Mouse (Mus musculus): ENCODE measurements around the gene Rhbdd1. TPM values are rescaled to one million over a fixed set of nuclear protein-coding genes. Genes with fewer than 3 reads are reported as not detected.
A peak's percentile ranks its signal among the peaks of the same experiment; 100 is the strongest.

Rhbdd1 gene
- polyA plus RNA-seq, 1 experiment from 2014 or later: 11.2 TPM

DNA sequence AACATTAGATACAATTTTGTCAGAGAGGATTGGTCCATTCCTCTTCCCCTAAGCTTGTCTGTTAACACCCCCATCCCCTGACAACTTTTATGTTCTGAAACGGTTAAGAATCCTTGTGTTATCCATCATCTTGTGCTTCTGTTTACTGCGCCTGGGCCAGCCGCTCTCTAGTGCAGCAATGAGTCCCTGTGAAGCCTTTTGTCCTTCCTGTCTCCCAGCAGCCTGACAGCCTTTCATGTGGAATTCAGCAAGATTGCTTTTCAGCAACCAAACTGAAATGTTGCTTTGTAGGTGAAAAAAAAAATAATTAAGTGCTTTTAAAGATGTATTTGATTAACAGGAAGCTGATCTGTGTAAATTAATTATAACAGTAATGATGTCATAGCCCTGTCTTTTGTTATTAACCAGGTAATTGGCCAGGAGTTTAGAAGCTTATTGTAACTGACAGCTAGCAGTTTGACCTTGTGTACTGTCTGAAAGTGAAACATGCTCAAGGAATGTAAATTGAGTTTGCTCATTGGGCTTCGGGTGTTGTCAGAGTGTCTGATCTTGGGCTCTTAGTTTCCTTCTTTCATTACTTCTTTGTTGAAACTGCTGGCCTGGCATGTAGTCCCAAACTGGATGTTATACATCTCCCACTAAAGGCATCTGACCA lies 8.0 kb downstream of the Rhbdd1 start:
- no peak for ATAC-seq (ENCODE audit: low FRiP score, low TSS enrichment)
- no peaks in the 10 kb centered on the region for H3K27me3 ChIP-seq (ENCODE audit: insufficient read depth, low read length)
- WGBS: 28% methylated on average over 4 of the region's 4 CpGs

GRCm38 (mm10) chr1:82326120-82326519 lies 9.9 kb downstream of the Rhbdd1 start:
- no peak overlapping the region for H3K4me3 ChIP-seq (ENCODE audit: low read length)
- H3K9me3 ChIP-seq (ENCODE audit: low read length): no peaks in the 10 kb centered on the region
- H3K27ac ChIP-seq (ENCODE audit: low read length): no peak overlapping the region
- no peak overlapping the region for H3K9ac ChIP-seq (replicated peaks; ENCODE audit: low read length)
- no peak overlapping the region for H3K4me2 ChIP-seq (replicated peaks; ENCODE audit: low read depth, low read length)
- H3K27me3 ChIP-seq (ENCODE audit: insufficient read depth, low read length): no peaks in the 10 kb centered on the region
- H3K4me1 ChIP-seq (ENCODE audit: insufficient read depth, low read length): no peaks in the 10 kb centered on the region
- 86% methylated on average over 5 of the region's 5 CpGs for WGBS
- H3K36me3 ChIP-seq (ENCODE audit: insufficient read depth, low read length): no peaks in the 10 kb centered on the region
- ATAC-seq (ENCODE audit: low FRiP score, low TSS enrichment): no peak

More for the DNA sequence above, 8.0 kb downstream of the Rhbdd1 start:
- Histone ChIP-seq H3K9me3 (ENCODE audit: low read length) (no peaks in the 10 kb centered on the region), H3K4me1 (ENCODE audit: insufficient read depth, low read length) (no peaks in the 10 kb centered on the region), H3K36me3 (ENCODE audit: insufficient read depth, low read length) (no peaks in the 10 kb centered on the region), H3K4me2 (replicated peaks; ENCODE audit: low read depth, low read length) (no peak overlapping the region), H3K9ac (replicated peaks; ENCODE audit: low read length) (no peak overlapping the region), H3K27ac (ENCODE audit: low read length) (no peak overlapping the region), H3K4me3 (ENCODE audit: low read length) (no peak overlapping the region)

DNA sequence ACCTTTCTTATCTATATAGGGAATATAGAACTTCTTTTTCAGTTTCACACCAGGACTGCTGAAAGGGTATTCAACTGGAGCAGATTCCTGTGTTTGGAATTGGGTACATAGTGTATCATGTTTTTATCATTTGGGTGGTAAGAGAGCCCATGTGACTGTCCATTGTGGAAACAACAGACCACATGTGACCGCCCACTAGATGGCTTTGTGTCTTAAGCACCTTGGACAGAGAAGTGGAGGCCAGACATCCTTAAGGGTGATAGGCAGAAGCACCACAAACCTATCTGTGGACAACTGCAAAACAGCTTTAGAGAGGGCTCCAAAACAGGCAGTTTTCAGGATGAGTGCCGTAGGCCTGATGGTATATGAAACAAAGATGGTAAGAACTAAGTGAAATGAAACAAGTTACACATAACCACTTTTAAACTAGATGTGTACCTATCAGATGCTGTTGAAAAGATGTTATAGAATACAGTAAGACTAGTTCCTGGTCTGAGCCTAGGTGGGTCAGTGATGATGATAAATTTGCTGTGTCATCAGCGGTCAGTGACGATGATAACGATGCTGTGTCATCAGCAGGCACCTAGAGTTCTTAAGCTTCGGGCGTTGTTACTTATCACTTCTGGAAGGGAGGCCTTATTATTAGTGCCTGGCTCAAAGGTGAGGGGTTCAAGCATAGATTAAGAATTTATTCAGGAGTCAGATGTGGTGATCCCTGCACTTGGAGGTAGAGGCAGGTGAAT lies 12.0 kb downstream of the Rhbdd1 start:
- no peak overlapping the region for H3K4me2 ChIP-seq (replicated peaks; ENCODE audit: low read depth, low read length)
- H3K27me3 ChIP-seq (ENCODE audit: insufficient read depth, low read length): no peaks in the 10 kb centered on the region
- H3K4me3 ChIP-seq (ENCODE audit: low read length): no peak overlapping the region
- no peaks in the 10 kb centered on the region for H3K9me3 ChIP-seq (ENCODE audit: low read length)
- H3K36me3 ChIP-seq (ENCODE audit: insufficient read depth, low read length): no peaks in the 10 kb centered on the region
- H3K9ac ChIP-seq (replicated peaks; ENCODE audit: low read length): no peak overlapping the region
- no peak overlapping the region for H3K27ac ChIP-seq (ENCODE audit: low read length)
- no peak for ATAC-seq (ENCODE audit: low FRiP score, low TSS enrichment)
- no peaks in the 10 kb centered on the region for H3K4me1 ChIP-seq (ENCODE audit: insufficient read depth, low read length)
- WGBS: 96% methylated on average over 7 of the region's 7 CpGs

DNA sequence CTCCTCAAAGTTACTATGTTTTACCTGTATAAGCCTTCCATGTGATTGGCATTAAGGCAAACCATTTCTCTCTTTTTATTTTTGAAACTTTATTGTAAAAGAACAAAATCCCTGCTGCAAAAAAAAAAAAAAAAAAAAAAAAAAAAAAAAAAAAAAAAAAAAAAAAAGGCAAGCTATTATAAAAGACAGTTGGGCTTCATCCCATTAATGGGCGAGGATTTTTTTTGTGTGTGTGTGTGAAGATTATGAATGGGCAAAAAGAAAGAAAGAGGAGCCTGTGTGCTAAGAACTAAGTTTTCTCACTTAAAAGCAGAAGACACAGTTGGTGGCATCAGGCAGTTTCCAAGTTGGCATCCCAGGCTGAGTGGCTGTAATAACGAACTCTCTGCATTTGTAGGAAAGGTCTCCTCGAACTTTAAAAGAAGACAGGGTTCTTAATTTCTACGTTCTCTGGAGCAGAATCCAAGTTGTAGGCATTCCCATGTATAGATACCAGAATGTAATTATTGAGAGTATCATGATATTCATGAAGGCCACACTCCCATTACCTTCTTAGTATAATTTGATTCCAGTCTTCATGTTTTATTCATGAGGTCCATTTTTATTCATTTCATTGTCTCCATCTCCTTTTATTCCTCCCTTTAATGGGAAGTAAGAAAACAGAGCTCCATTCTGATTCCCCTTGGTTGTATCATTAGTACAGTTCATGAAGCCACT lies 13.1 kb downstream of the Rhbdd1 start:
- Histone ChIP-seq H3K4me2 (replicated peaks; ENCODE audit: low read depth, low read length) (no peak overlapping the region), H3K4me1 (ENCODE audit: insufficient read depth, low read length) (no peaks in the 10 kb centered on the region), H3K27ac (ENCODE audit: low read length) (no peak overlapping the region), H3K27me3 (ENCODE audit: insufficient read depth, low read length) (no peaks in the 10 kb centered on the region), H3K9me3 (ENCODE audit: low read length) (no peaks in the 10 kb centered on the region), H3K36me3 (ENCODE audit: insufficient read depth, low read length) (no peaks in the 10 kb centered on the region), H3K4me3 (ENCODE audit: low read length) (no peak overlapping the region), H3K9ac (replicated peaks; ENCODE audit: low read length) (no peak overlapping the region)
- no peak for ATAC-seq (ENCODE audit: low FRiP score, low TSS enrichment)
- 83% methylated on average over 4 of the region's 4 CpGs for WGBS

- Histone ChIP-seq H3K4me1 (ENCODE audit: insufficient read depth, low read length) (no peaks in the 10 kb centered on the region), H3K27me3 (ENCODE audit: insufficient read depth, low read length) (no peaks in the 10 kb centered on the region), H3K27ac (ENCODE audit: low read length) (no peak overlapping the region), H3K4me3 (ENCODE audit: low read length) (no peak overlapping the region), H3K9me3 (ENCODE audit: low read length) (no peaks in the 10 kb centered on the region), H3K36me3 (ENCODE audit: insufficient read depth, low read length) (no peaks in the 10 kb centered on the region), H3K9ac (replicated peaks; ENCODE audit: low read length) (no peak overlapping the region), H3K4me2 (replicated peaks; ENCODE audit: low read depth, low read length) (no peak overlapping the region)
- ATAC-seq (ENCODE audit: low FRiP score, low TSS enrichment): no peak
Measured at GRCm38 (mm10) chr1:82329954-82330247, 13.6 kb downstream of the Rhbdd1 start.

GRCm38 (mm10) chr1:82334506-82334905 lies 18.3 kb downstream of the Rhbdd1 start:
- Histone ChIP-seq H3K9ac (replicated peaks; ENCODE audit: low read length) (no peak overlapping the region), H3K4me3 (ENCODE audit: low read length) (no peak overlapping the region), H3K36me3 (ENCODE audit: insufficient read depth, low read length) (no peaks in the 10 kb centered on the region), H3K27me3 (ENCODE audit: insufficient read depth, low read length) (no peaks in the 10 kb centered on the region), H3K9me3 (ENCODE audit: low read length) (no peaks in the 10 kb centered on the region), H3K4me1 (ENCODE audit: insufficient read depth, low read length) (no peaks in the 10 kb centered on the region), H3K27ac (ENCODE audit: low read length) (no peak overlapping the region), H3K4me2 (replicated peaks; ENCODE audit: low read depth, low read length) (no peak overlapping the region)
- WGBS: 59% methylated on average over 3 of the region's 3 CpGs
- ATAC-seq (ENCODE audit: low FRiP score, low TSS enrichment): no peak

GRCm38 (mm10) chr1:82353089-82353488 lies 36.8 kb downstream of the Rhbdd1 start:
- WGBS: 96% methylated on average over 2 of the region's 2 CpGs
- H3K27ac ChIP-seq (ENCODE audit: low read length): no peak overlapping the region
- H3K4me3 ChIP-seq (ENCODE audit: low read length): no peak overlapping the region
- no peaks in the 10 kb centered on the region for H3K4me1 ChIP-seq (ENCODE audit: insufficient read depth, low read length)
- no peak overlapping the region for H3K9ac ChIP-seq (replicated peaks; ENCODE audit: low read length)
- no peak overlapping the region for H3K4me2 ChIP-seq (replicated peaks; ENCODE audit: low read depth, low read length)
- no peaks in the 10 kb centered on the region for H3K27me3 ChIP-seq (ENCODE audit: insufficient read depth, low read length)
- H3K9me3 ChIP-seq (ENCODE audit: low read length): no peaks in the 10 kb centered on the region
- no peaks in the 10 kb centered on the region for H3K36me3 ChIP-seq (ENCODE audit: insufficient read depth, low read length)
- no peak for ATAC-seq (ENCODE audit: low FRiP score, low TSS enrichment)

DNA sequence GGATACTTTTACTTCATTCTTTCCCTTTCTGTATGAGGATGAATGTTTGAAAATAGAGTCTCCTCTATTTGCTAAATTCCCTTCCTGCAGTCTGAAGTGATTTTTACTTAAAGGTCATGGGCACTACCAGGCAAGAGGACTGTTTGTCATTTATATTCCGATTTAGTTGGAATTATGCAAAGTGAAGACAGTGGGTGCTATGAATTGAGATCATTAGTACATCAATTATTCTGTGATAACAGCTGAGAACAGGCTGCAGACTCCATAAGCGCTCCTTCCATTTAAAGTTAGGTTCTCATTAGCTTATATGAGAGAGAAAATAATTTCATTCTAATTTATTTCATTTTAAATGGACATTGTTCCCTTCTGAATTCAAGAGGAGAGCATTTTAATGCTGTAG lies 37.5 kb downstream of the Rhbdd1 start:
- no peak overlapping the region for H3K9ac ChIP-seq (replicated peaks; ENCODE audit: low read length)
- H3K27me3 ChIP-seq (ENCODE audit: insufficient read depth, low read length): no peaks in the 10 kb centered on the region
- H3K9me3 ChIP-seq (ENCODE audit: low read length): no peaks in the 10 kb centered on the region
- ATAC-seq (ENCODE audit: low FRiP score, low TSS enrichment): no peak
- no peak overlapping the region for H3K4me3 ChIP-seq (ENCODE audit: low read length)
- WGBS: 84% methylated on average over 2 of the region's 2 CpGs
- no peaks in the 10 kb centered on the region for H3K4me1 ChIP-seq (ENCODE audit: insufficient read depth, low read length)
- no peak overlapping the region for H3K27ac ChIP-seq (ENCODE audit: low read length)
- H3K4me2 ChIP-seq (replicated peaks; ENCODE audit: low read depth, low read length): no peak overlapping the region
- H3K36me3 ChIP-seq (ENCODE audit: insufficient read depth, low read length): no peaks in the 10 kb centered on the region

GRCm38 (mm10) chr1:82358871-82359647 lies 42.8 kb downstream of the Rhbdd1 start:
- Histone ChIP-seq H3K4me2 (replicated peaks; ENCODE audit: low read depth, low read length) (peak overlapping the region; percentile 11; the same call in 1 of the 2 replicates), H3K27me3 (ENCODE audit: insufficient read depth, low read length) (no peaks in the 10 kb centered on the region), H3K4me1 (ENCODE audit: insufficient read depth, low read length) (0 out of 2 replicates have a peak, but pooled peaks cover 6% of the 10 kb centered on the region), H3K9me3 (ENCODE audit: low read length) (no peaks in the 10 kb centered on the region), H3K9ac (replicated peaks; ENCODE audit: low read length) (no peak overlapping the region), H3K36me3 (ENCODE audit: insufficient read depth, low read length) (no peaks in the 10 kb centered on the region), H3K27ac (ENCODE audit: low read length) (no peak overlapping the region), H3K4me3 (ENCODE audit: low read length) (no peak overlapping the region)
- ATAC-seq (ENCODE audit: low FRiP score, low TSS enrichment): no peak
- WGBS: 57% methylated on average over 20 of the region's 20 CpGs
